Mouse (Mus musculus): ENCODE measurements around the gene Tbk1. TPM values are rescaled to one million over a fixed set of nuclear protein-coding genes. Genes with fewer than 3 reads are reported as not detected.

Gene Tbk1
- 7.7 and 7.8 TPM in 2 replicates for polyA plus RNA-seq (2012; rRNA removed)

DNA sequence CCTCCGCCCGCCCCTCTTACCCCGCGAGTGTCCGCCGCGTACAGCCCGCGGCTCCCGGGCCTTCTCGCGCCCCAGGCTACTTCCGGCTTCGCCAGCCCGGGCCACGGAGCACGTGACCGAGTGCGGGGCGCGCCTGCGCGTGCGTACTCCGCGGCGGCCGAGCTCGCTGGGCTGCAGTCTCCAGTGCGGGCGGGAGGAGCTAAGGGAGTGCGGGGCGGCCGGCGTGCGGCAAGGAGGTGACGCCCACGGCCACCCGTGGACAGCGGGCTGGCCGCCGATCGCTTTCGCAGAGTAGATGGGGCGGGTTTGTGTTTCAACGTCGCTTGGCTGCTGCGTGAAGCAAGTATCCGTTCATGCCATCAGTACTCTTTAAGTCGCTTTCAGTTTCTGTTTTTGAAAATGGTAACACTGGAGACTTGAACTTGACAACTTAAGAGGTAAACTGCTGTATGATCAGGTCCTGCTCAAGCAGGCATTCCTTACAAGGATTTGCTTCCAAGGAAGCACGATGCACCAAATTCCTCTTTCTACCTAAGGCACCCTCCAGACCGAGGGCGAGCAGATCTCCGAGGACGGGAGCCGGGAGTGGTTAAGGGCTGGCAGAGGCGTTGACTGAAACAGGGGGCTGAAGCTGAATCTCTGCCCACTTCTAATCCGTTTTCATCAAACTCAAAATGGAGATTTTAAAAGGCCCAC is at the start of gene Tbk1:
TSS of gene Tbk1 (minus strand) at position 113 of the 696 bp plus-strand sequence.

DNA sequence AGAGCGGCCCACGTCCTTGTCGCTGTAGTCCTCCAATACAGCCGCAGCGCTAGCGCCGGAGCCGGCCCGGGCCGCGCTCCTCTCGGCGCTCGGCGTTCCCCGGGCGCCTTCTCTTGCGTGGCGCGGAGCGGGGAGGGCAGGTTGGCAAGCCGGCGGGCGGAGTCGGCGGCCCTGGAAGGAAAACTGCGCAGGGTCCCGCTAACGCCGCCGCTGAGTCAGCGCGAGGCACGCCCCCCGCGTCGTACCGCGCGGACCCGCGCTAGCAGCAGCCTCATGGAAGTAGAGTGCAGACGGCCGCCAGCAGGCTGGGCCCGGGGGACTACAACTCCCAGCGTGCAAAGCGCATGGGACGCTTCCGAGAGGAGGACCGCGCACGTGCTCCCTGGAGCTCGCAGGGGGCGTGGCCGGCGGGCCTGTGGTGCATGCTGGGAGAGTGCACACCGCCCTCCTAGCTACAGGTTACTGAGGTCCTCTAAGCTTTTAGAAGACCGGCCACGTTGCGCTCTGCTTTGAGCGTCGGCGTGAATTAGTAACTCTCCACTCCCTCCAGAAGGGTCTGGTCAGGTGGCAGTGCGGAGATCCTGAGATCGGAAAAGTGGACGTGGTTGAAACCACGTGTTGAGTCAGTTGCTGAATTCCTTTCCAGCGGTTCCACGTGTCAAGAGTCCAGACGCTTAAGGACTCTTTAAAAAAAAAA is 39.7 kb upstream of the Tbk1 start, which contains the start of gene Xpot:
TSS of gene Xpot (minus strand) at position 147 of the 697 bp plus-strand sequence.

Other genes with a start within 250 kb of the Tbk1 start
- gene Tbc1d30, start 235.5 kb downstream of the Tbk1 start, polyA plus RNA-seq (2012; rRNA removed) = 5.7 and 7.6 TPM in 2 replicates
- 146 and 149 TPM in 2 replicates for gene Gns, start 221.7 kb downstream of the Tbk1 start, polyA plus RNA-seq (2012; rRNA removed)
- gene Rassf3, start 110.4 kb downstream of the Tbk1 start, polyA plus RNA-seq (2012; rRNA removed) = 43.8 and 58.9 TPM in 2 replicates
- 55.6 and 60.0 TPM in 2 replicates for gene Xpot, start 39.5 kb upstream of the Tbk1 start, polyA plus RNA-seq (2012; rRNA removed)
- gene D930020B18Rik, start 54.8 kb upstream of the Tbk1 start, polyA plus RNA-seq (2012; rRNA removed) = 0.75 and 0.93 TPM in 2 replicates
- 5.3 and 5.8 TPM in 2 replicates for gene BC048403, start 153.2 kb upstream of the Tbk1 start, polyA plus RNA-seq (2012; rRNA removed)